Mouse (Mus musculus) adrenal gland, adult 8-10 months (tissue): ENCODE data around the gene Spib. TPM values are rescaled to one million over a fixed set of nuclear protein-coding genes. Genes with fewer than 3 reads are reported as not detected.

ENCODE experiments used
- DNase-seq: peaks from one replicate; pipeline ENCODE4 v3.0.0; 2022
- total RNA-seq, 4 experiments: library from RNA; stranded (reverse); gene quantifications; 2 replicates each; pipeline ENCODE4 v1.2.4; 2022

The Spib gene
- total RNA-seq, 4 experiments from 2014 or later: 0.32 to 0.77 (median 0.43) TPM

DNA sequence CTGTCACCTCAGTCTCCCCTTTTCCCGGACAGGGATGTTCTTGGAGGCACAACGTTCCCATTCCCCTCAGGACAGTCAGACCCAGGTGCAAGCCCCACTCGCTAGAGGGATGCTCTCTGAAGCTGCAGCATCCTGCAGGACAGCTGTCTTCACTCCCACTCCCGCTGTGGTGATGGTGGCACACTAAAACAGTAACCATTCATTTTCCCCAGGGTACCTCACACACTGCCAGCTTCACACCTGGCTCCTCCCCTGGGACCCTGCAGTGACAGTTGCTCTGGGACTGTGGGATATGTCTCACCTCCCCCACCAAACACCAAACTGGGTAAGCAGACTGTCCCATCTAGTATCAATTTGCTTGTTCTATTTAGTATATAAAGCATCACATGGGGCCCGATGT lies 15.9 kb upstream of the Spib start:
- no peak for DNase-seq

DNA sequence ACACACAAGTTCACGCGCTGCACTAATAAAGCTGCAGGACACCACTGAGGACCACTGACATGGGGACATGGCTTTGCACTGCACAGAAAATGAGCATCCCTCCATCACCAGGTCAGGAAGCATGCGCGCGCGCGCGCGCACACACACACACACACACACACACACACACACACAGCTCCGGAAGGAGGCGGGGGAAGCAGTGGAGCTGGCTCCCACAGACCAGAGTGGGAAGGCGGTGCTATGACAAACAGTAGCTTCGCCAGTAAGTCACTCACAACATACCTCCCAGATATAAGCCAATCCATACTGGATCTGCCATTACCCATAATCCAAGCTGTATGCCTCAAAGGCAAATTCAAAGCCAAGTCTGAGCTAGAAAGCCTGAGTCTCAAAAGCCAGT lies 15.2 kb upstream of the Spib start:
- DNase-seq: no peak

DNA sequence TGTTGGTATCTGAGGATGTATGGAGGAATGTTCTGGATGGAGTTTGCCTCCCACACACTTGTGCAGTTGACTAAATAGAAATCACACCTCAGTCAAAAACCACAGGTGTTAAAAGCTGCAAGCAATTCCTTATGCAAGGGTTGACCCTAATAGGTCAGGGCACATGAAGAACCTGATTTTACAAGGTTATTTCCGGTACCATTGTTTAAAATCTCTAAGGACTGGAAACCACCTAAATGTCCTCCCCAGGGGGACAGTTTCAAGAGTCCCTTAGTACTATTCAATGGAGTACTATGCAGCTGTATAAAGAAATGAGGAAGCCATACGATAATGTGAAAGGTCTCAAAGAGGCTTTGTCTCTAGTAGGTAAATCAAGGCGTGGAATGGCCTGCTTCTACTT lies 14.4 kb upstream of the Spib start:
- no peak for DNase-seq

DNA sequence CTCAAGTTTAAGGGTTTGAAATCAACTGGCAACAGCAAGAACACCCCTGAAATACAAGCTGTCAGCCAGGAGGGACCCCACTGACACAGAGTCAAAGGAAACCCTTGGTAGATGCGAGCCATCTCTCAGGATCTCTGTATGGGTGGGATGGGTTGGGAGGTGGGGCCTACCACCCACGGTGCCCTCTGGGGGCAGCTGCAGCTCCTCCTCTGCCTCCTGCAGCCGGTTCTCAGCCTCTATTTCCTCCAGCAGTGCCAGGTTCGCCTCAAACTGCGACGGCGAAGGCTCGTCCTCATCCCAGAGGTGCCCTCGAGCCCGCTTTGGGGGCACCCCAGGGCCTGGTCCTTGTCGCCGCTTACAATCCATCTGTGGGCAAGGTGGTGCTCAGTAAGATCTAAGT lies 11.2 kb upstream of the Spib start:
- no peak for DNase-seq

DNA sequence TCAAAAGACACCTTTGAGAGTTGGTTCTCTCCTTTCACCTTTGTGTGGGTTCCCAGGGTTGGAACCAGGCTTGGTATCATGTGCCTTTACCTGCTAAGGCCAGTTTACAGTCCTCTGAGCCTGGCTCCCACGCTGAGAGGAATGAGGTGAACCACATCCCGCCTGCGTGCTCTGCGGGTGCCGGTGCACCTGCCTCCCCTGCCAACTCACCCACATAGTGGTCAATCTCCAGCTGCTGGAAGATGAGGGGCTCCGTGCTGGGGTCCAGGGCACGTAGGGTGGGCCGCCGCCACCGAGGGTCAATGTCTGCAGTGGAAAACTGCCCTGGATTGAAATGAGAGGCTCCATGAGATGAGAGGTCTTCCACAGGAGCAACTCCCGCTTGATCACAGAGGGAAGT lies 10.7 kb upstream of the Spib start:
- DNase-seq: no peak

DNA sequence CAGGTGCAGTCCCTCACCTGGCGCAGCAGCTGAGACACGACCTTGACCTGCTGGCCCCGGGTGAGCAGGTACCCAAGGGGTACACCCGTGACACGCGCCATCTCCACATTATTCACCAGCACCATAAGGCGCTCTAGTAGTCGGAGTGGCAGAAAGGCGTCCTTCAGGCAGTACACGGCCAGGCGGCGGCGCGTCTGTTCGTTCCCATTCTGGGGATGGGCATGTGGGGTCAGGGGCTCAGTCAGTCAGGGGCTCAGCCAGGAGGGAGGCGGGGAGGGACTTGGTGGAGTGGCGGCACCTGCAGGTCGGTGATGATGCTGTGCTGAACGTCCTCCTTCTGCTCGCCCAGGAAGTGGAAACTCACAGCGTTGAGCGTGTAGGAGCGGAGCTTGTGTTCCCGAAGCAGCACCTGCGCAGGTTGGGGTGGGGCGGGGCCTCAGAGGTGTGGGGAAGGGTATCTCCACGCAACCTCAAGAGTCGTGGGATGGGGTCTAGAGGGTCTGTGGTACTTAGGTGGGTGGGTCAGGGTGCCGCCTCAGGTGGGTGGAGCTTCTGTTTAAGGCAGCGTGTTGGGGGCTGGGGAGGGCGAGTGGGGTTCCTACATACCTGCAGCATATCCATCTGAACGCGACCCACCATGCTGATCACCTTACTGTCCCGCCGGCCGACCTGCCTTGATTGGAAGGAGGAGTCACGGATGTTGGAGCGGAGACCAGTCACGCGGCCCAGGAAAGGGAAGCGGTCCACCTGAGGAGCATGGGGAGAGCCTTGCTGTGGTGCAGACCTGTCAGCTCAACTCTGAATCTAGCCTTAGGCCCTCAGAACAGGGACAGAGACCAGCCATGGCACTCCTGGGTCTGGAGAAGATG lies 7.1 kb upstream of the Spib start:
- DNase-seq: no peak

DNA sequence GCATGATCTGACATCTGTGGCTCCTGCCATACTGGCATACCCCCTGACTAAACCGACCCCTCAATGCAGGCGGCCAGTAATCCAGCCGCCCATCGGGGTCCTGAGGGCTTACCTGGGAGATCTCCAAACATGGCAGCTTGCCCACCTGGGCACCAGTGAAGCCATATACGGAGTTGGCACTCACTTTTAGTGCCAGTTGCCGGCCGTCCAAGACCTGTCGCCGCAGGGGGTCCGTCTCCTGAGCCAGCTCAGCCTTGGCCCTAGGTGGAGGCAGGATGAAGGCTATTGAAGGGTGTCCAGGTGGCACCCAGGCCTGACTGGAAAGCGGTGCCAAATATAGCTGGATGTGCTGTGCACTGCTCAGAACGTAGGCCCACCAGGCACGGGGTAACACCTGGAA lies 5.6 kb upstream of the Spib start:
- no peak for DNase-seq

DNA sequence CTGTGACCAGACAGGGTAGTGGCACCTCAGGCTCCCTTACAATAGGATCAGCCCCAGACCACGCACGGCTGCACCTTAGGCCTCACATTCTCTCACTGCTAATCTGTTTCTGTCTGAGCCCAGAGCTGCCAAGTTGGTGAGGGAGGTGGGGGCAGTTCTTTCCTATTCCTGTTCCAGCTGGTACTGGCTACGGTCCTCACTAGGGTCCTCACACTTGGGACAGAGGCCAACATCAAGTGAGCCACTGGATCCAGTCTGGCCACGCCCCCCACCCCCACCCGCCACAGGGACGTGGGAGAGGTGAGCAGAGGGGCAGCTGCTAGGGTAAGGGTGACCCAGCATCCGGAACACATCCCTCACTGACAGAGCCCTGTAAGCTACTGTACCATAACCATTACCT lies 5.1 kb upstream of the Spib start:
- DNase-seq: no peak

DNA sequence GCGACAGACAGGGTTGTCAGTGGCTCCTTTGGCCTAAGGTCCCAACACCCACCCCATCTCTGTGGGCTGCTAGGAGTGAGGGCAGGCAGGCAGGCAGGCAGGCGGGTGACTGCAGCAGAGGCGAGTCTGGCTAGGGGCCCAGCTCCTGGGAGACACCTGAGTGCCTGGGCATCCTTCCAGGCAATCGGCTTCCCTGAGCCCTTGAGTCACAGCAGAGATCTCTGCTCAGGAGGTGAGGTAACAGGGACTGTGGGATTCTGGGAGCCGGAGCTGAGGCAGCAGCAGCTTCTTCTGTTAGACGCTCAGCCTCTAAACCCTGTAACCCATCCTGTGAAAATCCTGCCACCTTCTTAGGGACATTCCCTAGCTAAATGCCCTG lies 4.7 kb upstream of the Spib start:
- DNase-seq: no peak

DNA sequence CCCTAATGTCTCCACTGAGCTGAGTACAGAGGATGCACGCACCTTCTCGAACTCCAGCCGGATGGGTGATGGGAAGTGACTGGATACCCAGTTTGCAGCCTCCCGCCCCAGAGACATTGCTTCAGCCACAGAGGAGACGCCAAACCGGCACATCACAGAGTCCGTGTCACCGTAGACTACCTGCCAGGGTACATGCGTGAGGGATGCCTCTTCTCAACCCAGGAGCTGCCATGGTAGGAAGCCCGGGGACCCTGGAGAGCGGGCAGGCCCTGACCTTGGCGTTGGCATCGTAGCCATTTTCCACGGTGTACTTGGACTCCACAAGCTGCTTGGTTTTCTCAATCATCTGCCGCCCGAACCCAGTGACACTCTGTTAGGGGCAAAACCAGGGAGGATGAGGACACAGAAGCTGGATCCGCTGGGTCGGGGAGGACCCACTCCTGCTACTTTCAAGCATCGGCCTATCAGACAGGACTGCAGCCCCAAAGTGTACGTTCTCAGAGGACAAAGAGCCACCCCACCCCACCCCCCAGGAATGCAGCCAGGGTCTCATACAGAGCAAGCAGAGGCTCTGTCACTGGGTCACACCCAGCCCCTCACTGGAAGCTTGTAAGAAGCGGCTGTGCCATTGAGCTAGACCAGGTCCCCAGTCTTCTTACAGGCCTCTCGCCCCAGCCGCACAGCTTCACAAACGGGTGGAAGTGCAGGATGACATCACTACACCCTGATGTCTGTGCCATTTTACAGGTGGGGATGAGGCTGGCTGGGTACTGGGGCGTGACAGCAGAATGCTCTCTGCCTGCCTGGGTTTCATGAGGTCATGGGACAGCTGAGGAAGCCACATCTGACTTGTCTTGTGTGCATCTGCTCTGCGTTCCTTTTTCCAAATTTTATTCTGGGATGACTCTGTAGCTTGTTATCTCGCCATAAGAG lies 4.1 kb upstream of the Spib start:
- no peak for DNase-seq

DNA sequence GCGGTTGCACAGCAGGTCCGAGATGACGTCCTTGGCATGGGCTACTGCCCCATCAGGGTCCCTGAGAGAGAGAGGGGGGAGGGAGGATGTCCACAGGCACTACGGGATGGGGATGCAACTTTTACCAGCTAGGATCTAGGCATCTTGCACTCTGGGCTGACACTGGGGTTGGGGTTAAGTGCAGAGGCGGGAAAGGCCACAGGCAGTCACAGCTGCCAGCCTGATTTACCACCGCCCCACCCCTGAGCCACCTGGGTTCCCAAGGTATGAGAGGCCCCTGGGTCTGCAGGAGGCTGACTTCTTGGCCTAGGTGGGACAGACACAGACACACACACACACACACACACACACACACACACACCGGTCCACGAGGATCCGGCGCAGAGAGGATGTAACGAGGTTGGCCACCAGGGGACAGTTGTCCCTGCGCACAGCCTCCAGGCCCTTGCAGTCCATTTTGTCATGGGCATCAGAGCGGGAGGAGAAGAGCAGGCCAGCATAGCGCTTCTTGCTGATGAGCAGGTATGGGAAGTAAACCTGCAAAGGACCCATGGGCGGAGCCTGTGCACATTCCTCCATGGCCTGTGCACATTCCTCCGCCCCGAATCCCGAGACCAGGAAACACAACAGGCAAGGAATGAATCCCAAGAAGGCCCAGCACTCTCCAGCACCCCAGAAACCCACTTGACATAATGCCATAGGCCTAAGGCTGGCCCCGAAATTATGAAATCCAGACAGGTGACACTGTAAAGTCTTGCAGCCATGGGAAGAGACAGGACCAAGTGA lies 3.0 kb upstream of the Spib start:
- DNase-seq: no peak

DNA sequence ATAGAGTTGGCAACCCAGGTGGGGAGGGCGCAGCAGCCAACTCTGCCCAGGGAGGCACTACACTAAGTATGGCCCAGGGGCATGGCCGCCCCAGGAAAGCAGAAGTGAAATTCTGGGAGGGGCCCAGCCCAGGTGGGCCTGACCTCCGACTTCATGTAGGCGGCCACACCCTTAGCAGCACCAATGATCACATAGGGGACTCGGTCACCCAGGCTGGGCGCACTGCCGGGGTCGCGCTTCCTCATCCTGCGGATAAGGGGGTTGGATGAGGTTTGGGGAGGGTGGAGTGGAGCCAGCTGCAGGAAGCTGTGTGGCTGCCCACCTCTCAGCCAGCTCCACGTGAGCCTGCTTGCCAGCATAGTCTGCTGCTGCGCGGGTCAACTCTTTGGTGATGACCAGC lies 2.4 kb upstream of the Spib start:
- no peak for DNase-seq

DNA sequence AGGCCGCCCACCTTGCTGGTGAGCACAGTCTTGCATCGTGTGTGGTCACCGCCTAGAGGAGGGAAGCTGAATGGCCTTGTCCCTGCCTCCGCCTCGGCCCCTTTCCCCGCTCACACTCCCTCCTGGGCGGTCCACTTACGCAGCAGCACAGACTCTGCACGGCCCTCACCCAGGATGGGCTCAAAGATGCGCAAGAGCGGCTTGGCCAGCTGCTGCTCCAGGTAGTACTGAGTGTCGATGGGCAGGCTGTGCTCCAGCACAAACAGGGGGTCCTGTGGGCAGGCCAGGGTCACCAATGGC lies 1.8 kb upstream of the Spib start:
- DNase-seq: no peak

DNA sequence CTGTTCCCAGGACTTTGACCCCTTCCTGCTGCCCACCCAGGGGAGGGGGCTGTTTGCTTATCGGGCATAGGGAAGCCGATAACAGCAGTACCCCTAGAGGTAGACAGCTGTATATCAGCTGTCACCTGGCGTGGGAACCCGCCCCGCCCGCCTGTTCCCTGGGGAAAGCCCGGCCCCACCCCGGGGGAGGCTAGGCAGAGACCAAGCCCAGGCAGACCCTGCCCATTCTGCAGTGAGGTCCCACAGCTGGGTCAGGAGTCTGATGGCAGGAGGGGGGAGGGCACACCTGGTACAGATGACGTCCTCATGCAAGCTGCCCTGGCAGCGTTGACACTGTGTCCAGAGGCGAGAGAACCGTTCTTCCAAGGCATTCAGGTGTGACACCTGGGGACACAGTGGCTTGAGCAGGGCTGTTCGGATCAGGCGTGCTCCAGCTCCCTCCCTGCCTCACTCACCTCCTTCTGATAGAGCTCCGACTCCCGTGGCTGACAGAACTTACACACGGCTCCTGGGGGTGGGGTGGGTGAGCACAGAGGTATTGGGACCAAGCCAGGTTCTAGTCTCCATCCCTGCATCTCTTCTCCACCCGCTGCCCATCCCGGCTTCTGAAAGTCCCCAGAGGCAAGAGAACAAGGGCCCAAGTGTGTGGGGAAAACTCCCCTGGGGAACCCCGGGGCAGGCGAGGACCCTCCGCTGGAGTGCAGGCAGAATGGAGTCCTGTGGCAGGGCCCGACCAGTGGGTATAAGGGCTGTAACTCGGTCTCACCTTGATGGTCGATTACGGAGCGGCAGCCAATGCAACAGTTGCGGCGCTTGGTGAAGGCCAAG lies 1.3 kb upstream of the Spib start:
- no peak for DNase-seq

DNA sequence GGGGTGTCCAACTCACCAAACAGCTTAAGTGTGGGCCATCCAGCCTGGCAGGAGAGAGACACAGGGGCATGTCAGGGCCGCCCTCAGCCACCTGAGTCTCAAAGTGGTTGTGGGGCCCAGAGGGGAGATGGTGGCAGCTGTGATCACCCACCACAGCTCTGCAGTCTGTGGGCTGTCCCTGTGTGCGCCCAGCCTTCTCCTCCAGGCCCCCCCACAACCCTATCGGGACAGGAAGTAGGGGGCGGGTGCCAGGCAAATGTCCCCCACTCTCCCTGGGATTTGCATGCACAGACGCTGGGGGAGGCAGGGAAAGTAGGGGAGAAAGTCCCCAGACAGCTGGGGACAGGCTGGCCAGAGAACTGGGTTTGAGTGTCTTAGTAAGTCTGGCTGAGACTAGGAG lies 664 bp downstream of the Spib start:
- no peak for DNase-seq

DNA sequence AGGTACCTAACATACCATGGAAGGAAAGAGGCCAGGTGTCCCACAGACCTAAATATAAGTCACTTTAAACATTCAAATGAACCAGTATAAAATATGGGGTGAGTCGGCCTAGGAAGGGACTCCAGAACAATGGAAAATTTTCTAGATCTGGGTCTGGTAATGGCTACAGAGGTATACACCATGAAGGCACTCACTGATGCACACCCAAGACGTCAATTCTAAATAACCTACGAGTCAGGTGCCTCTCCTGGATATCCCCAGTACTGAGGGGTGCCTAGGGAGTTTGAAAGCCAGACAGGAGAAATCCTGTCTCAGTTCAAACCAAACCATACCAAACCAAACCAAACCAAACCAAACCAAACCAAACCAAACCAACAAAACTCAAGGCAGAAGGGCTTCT lies 1.4 kb downstream of the Spib start:
- DNase-seq: no peak

DNA sequence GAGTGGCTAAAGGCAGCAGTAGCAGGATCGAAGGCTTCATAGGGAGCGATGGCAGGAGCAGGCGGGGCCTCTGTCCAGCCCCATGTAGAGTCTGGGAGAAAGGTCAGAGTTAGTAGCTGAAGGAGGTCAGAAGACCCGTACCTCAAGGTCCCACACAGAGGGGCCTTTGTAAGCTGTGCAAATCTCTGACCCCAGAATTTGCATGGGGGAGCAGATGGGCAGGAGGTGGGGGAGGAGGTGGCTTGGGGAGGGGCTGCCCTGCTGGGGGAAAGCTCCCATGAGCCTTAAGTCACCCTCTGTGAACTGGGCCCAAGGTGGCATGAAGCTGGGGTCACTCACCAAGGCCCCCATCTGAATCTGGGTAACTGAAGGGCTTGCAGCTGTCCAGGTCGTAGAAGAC lies 2.4 kb downstream of the Spib start:
- no peak for DNase-seq

DNA sequence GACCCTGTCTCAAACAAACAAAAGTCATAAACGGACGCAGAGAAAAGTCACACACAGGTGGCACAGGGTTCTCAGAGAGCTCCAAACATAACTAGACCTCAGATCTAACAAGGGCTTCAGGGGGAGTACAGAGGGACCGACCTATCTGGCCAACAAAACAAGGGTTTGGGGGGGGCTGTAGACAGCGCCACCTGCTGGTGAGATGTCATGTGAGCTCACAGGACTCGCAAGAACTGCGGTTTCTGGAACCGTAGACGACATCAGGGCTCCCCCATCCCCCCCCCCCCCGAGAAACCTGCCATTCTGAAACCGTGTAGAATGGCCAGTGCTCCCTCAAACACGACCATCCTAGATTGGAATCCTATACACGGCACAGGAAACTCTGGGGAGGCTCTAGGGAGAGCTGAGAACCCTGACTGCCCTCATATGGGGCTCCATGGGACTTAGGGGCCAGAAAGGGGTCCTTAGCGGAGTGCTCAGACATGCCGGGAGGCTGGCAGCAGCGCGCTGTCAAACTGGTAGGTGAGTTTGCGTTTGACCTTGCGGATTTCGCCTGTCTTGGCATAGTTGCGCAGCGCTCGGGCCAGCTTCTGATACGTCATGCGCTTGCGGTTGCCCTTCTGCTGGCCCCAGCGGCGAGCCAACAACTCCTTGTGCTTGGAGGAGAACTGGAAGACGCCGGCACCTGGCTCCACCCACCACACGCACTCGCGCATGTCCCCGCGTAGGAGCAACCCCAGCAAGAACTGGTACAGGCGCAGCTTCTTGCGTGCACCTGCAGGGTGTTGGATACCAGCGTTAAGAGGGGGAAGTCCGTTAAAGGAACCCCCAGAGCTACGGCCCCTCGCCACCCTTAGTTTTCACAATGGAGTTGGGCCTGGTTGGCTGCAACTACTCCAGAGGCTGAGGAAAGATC lies 4.1 kb downstream of the Spib start:
- DNase-seq: peak; percentile 72

DNA sequence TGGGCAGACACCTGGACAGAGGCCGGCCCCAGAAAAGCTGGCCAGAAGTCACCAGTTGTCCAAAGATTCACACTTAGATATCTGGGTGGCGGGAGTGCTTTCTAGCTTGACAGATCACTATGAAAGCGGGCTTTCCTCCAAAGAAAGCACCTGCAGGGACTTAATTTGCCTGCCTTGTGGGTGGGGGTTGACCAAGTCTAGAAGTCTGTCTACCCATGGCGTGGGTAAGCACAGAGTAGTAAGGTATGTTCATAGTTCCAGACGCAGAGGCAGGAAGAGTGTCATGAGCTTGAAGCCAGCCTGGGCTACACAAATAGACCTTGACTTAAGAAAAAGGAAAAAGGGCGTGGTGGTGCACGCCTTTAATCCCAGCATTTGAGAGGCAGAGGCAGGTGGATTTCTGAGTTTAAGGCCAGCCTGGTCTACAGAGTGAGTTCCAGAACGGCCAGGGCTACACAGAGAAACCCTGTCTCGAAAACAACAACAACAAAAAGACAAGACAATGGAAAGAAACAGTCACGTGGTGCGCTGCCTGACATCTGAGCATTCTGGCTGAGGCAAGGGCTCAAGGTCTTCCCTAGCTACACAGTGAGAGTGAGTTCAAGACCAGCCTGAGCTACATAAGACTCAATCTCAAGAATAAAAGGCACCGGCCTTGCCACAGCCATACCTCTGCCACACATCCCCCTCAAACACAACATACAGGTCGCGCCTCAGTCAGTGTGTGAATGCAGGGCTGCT lies 5.3 kb downstream of the Spib start:
- no peak for DNase-seq

DNA sequence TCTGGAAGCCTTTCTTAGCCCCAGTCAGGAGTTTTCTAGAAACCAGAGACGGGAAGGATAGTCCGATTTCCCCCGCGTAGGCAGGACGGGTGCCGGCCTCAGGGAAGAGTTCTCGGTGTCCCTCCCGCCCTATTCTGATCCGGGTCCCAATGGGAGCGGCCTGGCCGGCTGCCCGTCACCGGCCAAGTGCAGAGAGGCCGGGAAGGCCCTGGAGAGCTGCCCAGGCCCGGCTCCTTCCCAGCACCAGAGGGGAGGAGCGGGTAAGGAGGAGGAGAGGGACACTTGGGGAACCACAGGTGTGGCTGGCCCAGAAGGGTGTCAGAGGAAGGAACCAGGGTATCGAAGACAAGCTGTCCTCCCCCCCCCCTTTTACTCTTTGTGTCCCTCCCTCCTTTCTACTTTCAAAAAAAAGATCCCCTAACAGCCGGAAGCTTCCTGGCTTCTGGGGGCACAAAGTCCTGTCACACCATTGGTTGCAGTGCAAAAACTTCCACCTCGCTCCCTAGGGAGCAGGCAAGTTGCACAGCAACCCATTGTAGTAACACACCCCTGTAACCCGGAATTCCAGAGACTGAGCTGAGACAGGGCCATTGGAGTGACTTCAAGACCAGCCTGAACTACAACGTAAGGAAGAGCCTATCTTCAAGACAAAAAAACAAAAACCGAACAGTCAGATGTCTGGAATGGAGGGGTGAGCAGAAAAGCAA lies 6.6 kb downstream of the Spib start:
- DNase-seq: peak; percentile 76
